Mouse (Mus musculus): ENCODE results near the gene Arhgap6.

Gene Arhgap6

DNA sequence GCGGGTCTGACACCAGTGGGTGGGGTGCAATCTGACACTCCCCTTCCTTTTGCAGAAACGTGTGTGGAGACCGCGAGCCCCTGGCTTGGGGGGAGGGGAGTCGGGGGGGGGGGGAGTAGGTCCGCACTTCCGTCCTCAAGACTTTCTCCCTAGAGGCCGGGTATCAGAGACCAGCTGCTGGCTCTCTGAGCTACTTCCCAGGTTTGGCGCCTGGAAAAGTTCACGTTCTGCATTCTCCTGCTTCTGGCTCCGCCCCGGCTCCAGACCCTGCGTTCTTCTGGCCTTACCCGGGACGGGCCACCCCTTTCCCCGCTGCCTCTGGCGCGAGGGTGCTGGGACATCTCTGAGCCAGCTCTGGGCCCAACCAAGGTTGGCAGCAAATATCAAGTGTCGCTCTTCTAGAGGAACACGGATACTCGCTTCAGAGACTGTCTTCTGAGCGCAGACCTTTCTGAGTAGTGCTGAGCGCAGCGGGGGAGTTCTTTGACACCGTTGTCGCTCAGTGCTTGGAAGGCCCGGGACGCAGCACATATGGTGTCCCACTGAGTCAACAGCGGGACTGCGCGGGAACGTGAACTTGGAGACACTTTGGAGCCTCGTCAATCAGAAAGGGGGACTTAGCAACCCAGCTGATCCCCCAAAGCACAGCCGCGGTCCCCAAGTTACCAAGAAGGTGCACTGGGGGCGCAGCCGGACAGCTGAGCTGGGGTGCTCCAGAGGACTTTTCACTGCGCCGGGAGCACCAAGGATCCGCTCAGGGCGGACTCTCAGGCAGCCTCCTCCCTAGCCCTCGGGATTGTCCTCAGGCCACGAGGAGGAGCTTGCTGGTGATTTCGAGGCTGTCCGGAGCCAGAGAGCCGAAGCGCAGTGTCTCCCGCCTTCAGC is at the start of gene Arhgap6:
TSS of gene Arhgap6 (plus strand) at position 126 of the 885 bp plus-strand sequence.
- in situ Hi-C loops (cut with MboI, MseI), result no loop called here

GRCm38 (mm10) chrX:168747011-168747410 is 47.9 kb upstream of the Arhgap6 start:
- in situ Hi-C loops (cut with MboI, MseI), result no loop called here

DNA sequence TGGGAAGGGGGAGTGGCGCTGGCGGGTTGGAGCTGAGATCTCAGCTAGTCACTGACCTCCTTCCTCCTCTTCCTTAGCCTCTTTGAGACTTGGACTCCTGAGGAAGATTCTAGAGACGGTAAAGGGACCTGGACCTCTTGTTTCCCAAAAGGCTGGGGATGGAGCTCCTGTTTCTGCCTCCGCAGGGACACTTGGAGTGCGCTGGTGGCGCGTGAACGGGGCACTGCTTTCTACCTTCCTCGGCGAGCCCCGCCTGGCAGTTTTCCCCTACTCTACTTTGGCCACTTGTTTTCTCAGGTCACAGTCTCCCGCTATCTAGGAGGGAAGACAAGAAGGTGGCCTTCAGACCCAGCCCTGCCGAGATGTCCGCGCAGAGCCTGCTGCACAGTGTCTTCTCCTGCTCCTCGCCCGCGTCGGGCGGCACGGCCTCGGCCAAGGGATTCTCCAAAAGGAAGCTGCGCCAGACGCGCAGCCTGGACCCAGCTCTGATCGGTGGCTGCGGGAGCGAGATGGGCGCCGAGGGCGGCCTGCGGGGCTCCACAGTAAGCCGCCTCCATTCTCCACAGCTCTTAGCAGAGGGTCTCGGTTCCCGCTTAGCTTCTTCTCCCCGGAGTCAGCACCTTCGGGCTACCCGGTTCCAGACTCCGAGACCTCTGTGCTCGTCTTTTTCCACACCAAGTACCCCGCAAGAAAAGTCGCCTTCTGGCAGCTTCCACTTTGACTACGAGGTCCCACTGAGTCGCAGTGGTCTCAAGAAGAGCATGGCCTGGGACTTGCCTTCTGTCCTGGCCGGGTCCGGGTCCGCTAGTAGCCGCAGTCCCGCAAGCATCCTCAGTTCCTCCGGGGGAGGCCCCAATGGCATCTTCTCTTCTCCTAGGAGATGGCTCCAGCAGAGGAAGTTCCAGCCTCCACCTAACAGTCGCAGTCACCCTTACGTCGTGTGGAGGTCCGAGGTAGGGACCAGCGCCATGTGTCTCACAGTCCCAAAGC is 1.3 kb downstream of the Arhgap6 start:
- in situ Hi-C loops (cut with MboI, MseI), result no loop called here

DNA sequence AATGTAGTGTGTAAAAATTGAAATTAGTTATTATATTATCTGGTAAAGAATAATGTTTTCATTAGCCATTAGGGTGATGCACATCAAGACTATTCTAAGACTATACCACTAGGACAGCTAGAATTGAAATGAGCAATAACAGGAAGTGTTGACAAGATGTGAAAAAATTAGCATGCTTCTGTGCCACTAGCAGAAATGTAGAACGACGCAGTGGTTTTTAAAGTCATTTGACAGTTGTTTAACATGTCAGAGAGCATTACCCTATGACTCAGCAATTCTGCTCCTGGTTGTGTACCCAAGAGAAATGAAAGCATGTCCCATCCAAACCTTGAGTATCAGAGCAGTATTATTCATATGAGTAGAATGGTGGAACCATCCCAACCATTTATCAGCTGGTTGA is 9.8 kb downstream of the Arhgap6 start:
- in situ Hi-C loops (cut with MboI, MseI), result no loop called here

DNA sequence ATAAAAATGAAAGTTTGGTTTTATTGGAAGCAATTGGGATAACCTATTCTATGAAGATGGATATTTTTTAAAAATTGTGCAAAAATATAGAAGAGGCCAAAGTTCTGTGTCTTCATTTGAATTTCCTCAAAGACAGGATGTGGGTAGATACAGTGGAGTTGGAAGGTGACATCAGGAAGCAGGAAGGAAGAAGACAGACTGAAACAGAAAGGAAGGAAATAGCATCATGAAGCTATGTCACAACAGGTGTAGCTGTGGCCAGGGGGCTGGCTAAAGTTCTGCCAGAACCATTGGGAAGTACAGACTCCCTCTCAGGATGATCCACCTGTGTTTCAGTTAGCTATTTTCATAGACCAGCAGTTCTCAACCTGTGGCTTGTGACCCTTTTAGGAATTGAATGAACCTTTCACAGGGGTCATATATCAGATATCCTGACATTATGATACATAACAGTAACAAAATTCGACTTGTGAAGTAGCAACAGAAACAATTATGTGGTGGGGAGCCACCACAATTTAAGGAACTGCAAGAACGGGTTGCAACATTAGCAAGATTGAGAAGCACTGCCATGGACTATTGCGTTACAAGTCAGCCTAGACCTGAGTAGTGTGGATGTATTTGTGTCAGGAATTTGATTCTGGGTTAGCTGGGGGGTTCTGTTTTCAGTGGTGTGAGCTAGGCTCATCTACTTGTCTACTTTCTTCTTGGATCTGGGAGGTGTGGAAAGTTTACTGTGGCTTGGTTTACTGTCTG is 15.8 kb downstream of the Arhgap6 start:
- in situ Hi-C loops (cut with MboI, MseI), result no loop called here

- in situ Hi-C loops (cut with MboI, MseI), result no loop called here
These were observed 24.0 kb downstream of the Arhgap6 start for GRCm38 (mm10) chrX:168818858-168819257.

DNA sequence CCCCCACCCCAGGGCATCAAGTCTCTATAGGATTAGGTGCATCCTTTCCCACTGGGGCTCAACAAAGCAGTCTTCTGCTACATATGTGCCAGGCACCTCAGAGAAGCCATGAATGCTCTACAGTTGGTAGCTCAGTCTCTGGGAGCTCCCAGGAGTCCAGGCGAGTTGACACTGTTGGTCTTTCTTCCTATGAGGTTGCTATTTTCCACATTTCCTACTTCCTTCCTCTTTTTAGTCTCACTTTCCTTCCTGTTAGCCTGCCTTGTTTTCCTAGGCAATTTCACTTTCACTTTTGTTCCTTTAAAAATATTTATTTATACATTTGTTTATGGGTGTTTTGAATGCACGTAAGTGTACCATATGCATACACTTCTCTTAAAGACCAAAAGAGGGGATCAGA is 29.3 kb downstream of the Arhgap6 start:
- in situ Hi-C loops (cut with MboI, MseI), result no loop called here

DNA sequence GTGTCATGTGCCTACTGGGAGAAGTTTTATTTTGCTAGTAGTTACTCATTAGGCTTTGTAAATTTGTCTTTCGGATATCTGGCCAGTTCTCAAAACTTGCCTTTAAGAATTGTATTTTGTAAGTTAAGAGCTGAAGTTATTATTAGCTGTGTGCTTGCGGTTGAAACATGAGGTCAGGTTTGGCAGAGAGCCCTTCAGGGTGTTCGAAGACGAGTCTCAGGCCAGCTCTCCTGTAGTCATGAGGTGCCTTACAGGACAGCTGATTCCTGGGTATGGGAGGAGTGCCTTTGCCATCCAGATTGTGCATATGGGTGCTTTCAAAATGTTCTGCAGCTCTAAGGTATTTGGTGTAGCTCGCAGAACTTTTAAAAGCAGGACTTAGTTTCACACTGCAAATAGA is 37.4 kb downstream of the Arhgap6 start:
- in situ Hi-C loops (cut with MboI, MseI), result no loop called here

GRCm38 (mm10) chrX:168848062-168848461 is 53.2 kb downstream of the Arhgap6 start:
- in situ Hi-C loops (cut with MboI, MseI), result no loop called here

GRCm38 (mm10) chrX:168874688-168875087 is 79.8 kb downstream of the Arhgap6 start:
- in situ Hi-C loops (cut with MboI, MseI), result no loop called here

GRCm38 (mm10) chrX:168903557-168903956 is 108.7 kb downstream of the Arhgap6 start:
- in situ Hi-C loops (cut with MboI, MseI), result no loop called here

- in situ Hi-C loops (cut with MboI, MseI), result no loop called here
These were observed 109.2 kb downstream of the Arhgap6 start for GRCm38 (mm10) chrX:168904086-168904485.

GRCm38 (mm10) chrX:168907586-168907985 is 112.7 kb downstream of the Arhgap6 start:
- in situ Hi-C loops (cut with MboI, MseI), result no loop called here

DNA sequence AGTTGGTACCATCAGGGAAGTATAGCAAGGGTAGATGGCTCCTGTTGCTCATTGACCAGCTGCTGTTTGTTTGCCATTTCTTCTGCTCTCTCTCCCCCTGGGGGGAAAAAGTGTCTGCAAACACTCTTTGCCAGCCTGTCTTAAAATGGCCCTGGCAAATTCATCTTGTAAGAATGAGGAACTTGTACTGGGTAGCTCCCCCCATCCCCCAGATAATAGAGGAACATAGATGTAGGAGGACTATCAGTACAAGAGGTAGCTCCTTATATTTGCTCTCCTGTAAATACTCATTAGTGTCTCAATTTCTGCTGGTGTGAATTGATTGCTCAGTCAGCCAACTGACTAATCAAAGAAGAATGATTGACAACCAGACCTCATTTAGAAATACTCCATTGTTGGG is 118.6 kb downstream of the Arhgap6 start:
- in situ Hi-C loops (cut with MboI, MseI), result no loop called here

DNA sequence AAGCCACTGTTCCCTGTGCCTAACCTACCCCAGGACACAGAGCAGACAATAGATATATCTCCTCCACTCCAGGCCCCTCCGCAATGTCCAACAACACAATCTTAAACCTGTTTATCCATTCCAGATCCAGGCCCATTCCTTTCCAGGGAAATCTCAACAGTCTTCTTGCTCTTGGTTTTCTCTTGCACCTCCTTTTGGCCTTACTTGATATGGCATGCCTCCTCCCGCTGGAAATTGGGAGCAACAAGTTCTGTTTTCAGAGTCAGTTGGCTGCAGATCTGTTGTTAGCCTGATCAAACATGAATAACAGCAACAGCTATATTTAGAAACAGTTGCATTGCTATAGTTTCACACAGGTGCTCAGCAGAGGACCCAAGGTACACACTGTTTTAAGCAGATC is 126.0 kb downstream of the Arhgap6 start:
- in situ Hi-C loops (cut with MboI, MseI), result no loop called here

DNA sequence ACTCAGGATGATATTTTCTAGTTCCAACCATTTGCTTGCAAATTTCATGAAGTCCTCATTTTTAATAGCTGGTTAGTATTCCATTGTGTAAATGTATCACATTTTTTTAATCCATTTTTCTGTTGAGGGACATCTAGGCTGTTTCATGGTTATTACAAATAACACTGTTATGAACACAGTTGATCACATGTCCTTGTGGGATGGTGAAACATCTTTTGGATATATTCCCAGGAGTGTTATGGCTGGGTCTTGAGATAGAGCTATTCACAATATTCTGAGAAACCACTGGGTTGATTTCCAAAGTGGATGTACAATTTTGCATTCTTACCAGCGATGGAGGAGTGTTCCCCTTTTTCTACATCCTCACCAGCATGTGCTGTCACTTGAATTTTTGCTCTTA is 137.5 kb downstream of the Arhgap6 start:
- in situ Hi-C loops (cut with MboI, MseI), result loop anchor here (5.0 to 25.0 kb wide), 2 partner anchors 155 to 520 kb away; no protein-coding TSS in a partner anchor

DNA sequence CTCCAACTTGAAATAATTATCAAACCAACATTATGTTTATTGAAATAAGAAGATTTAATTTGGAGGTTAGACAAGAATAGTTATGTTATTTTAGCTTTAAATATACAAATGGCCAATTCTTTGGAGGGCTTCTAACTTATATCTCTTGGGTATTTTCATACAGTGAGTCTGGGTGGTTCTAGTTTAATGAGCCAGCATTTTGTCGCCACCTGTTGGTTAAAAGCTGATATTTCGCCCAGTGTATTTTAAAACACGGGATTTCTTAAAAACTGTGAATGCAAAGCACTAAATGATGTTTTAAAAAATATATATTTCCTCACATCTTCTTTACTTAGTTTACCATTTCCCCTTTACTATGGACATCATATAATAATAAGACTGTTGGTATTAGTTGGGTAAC is 140.5 kb downstream of the Arhgap6 start:
- in situ Hi-C loops (cut with MboI, MseI), result loop anchor here (25.0 kb wide), 1 partner anchor 523 kb away; no protein-coding TSS in a partner anchor

DNA sequence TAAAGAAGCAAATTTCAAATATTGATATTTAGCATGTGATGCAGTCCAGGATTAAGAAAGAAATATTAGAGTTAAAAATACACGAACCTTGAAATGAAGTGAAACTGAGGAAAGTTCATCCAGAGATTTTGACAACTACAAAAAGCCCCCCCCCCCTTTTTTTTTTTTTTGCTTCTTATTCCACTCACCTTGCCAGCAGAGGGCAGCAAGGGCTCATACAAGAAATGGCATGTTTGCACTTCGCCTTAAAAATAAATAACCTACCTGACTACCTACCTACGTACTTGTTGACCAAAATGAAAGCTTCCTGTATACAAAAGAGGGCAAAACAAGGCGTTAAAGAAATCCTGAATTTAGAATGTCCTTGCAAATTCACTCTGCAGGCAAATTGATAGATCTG is 143.0 kb downstream of the Arhgap6 start:
- in situ Hi-C loops (cut with MboI, MseI), result loop anchor here (25.0 kb wide), 1 partner anchor 526 kb away; no protein-coding TSS in a partner anchor

DNA sequence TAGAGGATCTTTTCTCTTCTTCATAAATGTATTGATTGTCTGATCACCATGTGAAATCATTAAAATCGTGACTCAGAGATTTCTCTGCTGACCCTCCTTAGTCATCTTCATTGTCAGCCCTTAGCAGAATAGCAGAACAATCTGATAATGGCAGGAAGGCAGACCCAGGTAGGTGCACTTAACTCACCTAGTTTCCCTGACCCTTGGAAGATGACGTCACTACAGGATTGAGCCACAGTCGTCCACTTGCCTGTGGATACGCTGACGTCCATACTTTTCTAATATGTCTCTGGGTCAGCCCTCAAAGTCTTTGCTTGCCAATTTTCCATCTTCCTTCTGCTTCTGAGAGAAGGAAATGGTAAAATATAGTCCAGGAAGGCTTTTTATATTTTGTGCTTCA is 146.8 kb downstream of the Arhgap6 start:
- in situ Hi-C loops (cut with MboI, MseI), result loop anchor here (25.0 kb wide), 1 partner anchor 529 kb away; no protein-coding TSS in a partner anchor

- in situ Hi-C loops (cut with MboI, MseI), result loop anchor here (25.0 kb wide), 1 partner anchor 531 kb away; no protein-coding TSS in a partner anchor
These were observed 148.3 kb downstream of the Arhgap6 start for GRCm38 (mm10) chrX:168943217-168943616.

DNA sequence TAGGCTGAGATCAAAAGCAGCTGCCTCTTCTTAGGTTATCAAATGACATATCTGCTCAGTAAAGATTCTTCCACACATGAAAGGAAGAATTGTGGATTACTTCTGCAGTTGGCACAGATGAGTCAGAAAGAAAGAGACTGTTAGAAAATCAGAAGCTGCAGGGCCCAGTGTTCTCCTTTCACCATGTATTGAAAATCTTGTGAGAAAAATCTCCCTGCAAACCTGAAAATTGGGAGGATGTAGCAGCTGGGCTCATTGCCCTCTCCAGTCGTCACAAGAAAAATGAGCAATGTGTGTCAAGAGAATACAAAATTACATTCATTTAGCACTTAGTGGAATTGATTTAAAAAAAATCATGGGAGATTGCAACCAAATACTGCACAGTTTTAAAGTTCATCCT is 180.5 kb downstream of the Arhgap6 start:
- in situ Hi-C loops (cut with MboI, MseI), result no loop called here

Data from T-helper 2 cell (primary cell).